Mouse (Mus musculus) CD4-positive, CD25-positive, alpha-beta regulatory T cell (primary cell): ENCODE results near the gene Snn. TPM values are rescaled to one million over a fixed set of nuclear protein-coding genes. Genes with fewer than 3 reads are reported as not detected.

Experiments used
- polyA plus RNA-seq: library from polyadenylated mRNA; unstranded; fragments of 100-300 nt; shearing (Covaris generic); gene quantifications from one replicate; pipeline ENCODE4 v1.2.1, GENCODE M21; 2017

The Snn gene
- 2.1 TPM for polyA plus RNA-seq

GRCm38 (mm10) chr16:11060645-11061044 is at the start of gene Snn:
Snn (plus strand) TSS chr16:11060945.

GRCm38 (mm10) chr16:11066029-11066832 is 5.5 kb downstream of the Snn start, which contains the start of gene Litaf:
Litaf (minus strand) TSS chr16:11066157.

Other genes with a start within 250 kb of the Snn start
- gene Gm11172, start 248.0 kb upstream of the Snn start, polyA plus RNA-seq, result not detected
- gene Rmi2, start 225.9 kb upstream of the Snn start, polyA plus RNA-seq, result 4.1 TPM
- gene Litaf, start 5.2 kb downstream of the Snn start, polyA plus RNA-seq, result 18.8 TPM
- 45.9 TPM for gene Txndc11, start 73.7 kb downstream of the Snn start, polyA plus RNA-seq
- 314 TPM for gene Zc3h7a, start 115.4 kb downstream of the Snn start, polyA plus RNA-seq
- 162 TPM for gene Rsl1d1, start 142.4 kb downstream of the Snn start, polyA plus RNA-seq
- gene Gspt1, start 193.4 kb downstream of the Snn start, polyA plus RNA-seq, result 97.2 TPM